Mouse (Mus musculus) ES-E14 (cell line): Measurements from ENCODE around the gene Smpd4. TPM values are rescaled to one million over a fixed set of nuclear protein-coding genes. Genes with fewer than 3 reads are reported as not detected.

ENCODE experiments used
- DNase-seq: peaks from one replicate; pipeline ENCODE4 v3.0.0-alpha.2; 2013; ENCODE audit warnings: low read depth, low spot score
- H3K27ac ChIP-seq: 2 replicates; pipeline ENCODE4 v1.5.1; 2012; ENCODE audit warnings: low read depth, mild to moderate bottlenecking, low read length, moderate library complexity, mixed read lengths; ENCODE audit not compliant: poor library complexity, insufficient read depth, severe bottlenecking
- H3K36me3 ChIP-seq: 2 replicates; pipeline ENCODE4 v1.6.1; 2012; ENCODE audit warnings: mild to moderate bottlenecking, low read length, moderate library complexity, mixed read lengths; ENCODE audit not compliant: control insufficient read depth, poor library complexity, insufficient read depth, severe bottlenecking
- H3K4me1 ChIP-seq, 2 experiments: fragments of 150-350 bp in 1 of 2; sonication (generic) in 1 of 2; 2 replicates each; pipeline ENCODE4 v1.6.1; 2012; ENCODE audit warnings: low read length in 2 of 2, mild to moderate bottlenecking in 1 of 2, mixed read lengths in 1 of 2; ENCODE audit not compliant: control insufficient read depth in 2 of 2, insufficient read depth in 2 of 2, poor library complexity in 1 of 2
- H3K4me3 ChIP-seq, 2 experiments: fragments of 150-350 bp in 1 of 2; sonication (generic) in 1 of 2; 2 replicates each; pipeline ENCODE4 v1.5.1; 2012; ENCODE audit warnings: low read length in 2 of 2, low read depth in 1 of 2, mild to moderate bottlenecking in 1 of 2, mixed read lengths in 1 of 2; ENCODE audit not compliant: insufficient read depth in 1 of 2, poor library complexity in 1 of 2, severe bottlenecking in 1 of 2
- H3K9ac ChIP-seq: 2 replicates; pipeline ENCODE4 v1.6.1; 2012; ENCODE audit warnings: low read depth, mild to moderate bottlenecking, low read length, mixed read lengths; ENCODE audit not compliant: poor library complexity, insufficient read depth, severe bottlenecking
- H3K9me3 ChIP-seq: fragments of 150-350 bp; sonication (generic); 2 replicates; pipeline ENCODE4 v1.6.1; 2012; ENCODE audit warnings: low read depth, mild to moderate bottlenecking, low read length; ENCODE audit not compliant: control insufficient read depth, insufficient read depth
- CHD2 ChIP-seq: IDR thresholded peaks from 2 replicates; pipeline ENCODE4 v1.6.1; 2014; ENCODE audit warnings: mild to moderate bottlenecking, low read depth, low read length, inconsistent platforms
- HCFC1 ChIP-seq: IDR thresholded peaks from 2 replicates; pipeline ENCODE4 v1.6.1; 2012; ENCODE audit warnings: low read length, inconsistent platforms, borderline replicate concordance; ENCODE audit not compliant: insufficient read depth
- MAFK ChIP-seq: IDR thresholded peaks from 2 replicates; pipeline ENCODE4 v1.6.1; 2014; ENCODE audit warnings: mild to moderate bottlenecking, low read depth, low read length, inconsistent platforms; ENCODE audit not compliant: insufficient read depth
- ZC3H11A ChIP-seq: IDR thresholded peaks from 2 replicates; pipeline ENCODE4 v1.6.1; 2012; ENCODE audit warnings: low read depth, mild to moderate bottlenecking, inconsistent platforms, low read length, borderline replicate concordance
- ZNF384 ChIP-seq: IDR thresholded peaks from 2 replicates; pipeline ENCODE4 v1.6.1; 2012; ENCODE audit warnings: low read depth, low read length, inconsistent platforms
- in situ Hi-C, 2 experiments: fragments of 600-800 bp; cut with MboI; formaldehyde crosslinking; loops; one replicate each; pipeline ENCODE4 v1.15.1; 2025; ENCODE audit warnings: low sequenced_read_pairs in 2 of 2, inconsistent platforms in 1 of 2; ENCODE audit not compliant: unreplicated experiment in 2 of 2
- total RNA-seq: library from RNA; depleted of rRNA; stranded (reverse); fragments of 300-350 nt; gene quantifications from 2 replicates; pipeline ENCODE4 v1.2.3, GENCODE M21; 2012

Gene Smpd4
- total RNA-seq, 1 experiment, result 123 TPM

DNA sequence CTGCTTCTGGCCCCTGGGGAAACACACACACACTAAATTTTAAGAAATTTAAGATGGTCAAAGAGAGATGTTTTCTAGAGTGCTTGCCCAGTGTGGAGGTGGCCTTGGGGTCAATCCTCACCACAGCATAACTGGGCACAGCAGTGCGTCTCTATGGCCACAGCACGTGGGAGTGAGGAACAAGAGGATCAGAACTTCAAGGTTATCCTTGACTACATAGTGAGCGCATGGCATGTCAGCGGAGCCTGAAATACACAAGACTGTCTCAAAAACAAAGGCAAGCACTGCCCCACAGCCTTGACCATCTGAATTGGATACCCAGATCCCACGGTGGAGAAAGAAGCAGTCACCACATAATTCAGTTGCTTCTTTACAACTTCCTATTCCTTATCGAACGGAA lies 34.6 kb upstream of the Smpd4 start:
- Histone ChIP-seq H3K9ac (no peak overlapping the region), H3K4me3 (no peak overlapping the region), H3K36me3 (no peaks in the 10 kb centered on the region), H3K4me1 (no peaks in the 10 kb centered on the region), H3K9me3 (no peaks in the 10 kb centered on the region), H3K27ac (no peak overlapping the region)
- in situ Hi-C loops, result no loop called here
- TF ChIP-seq CHD2 (no peak), ZNF384 (no peak), MAFK (no peak), HCFC1 (no peak), ZC3H11A (no peak)
- no peak for DNase-seq

GRCm38 (mm10) chr16:17590731-17591130 lies 28.4 kb upstream of the Smpd4 start:
- H3K9ac ChIP-seq, result no peak overlapping the region
- TF ChIP-seq ZNF384, result no peak
- TF ChIP-seq MAFK, result no peak
- TF ChIP-seq CHD2, result no peak
- no peak overlapping the region for H3K27ac ChIP-seq
- H3K9me3 ChIP-seq, result no peaks in the 10 kb centered on the region
- no peaks in the 10 kb centered on the region for H3K4me1 ChIP-seq
- no peak for DNase-seq
- H3K36me3 ChIP-seq, result no peaks in the 10 kb centered on the region
- no peak overlapping the region for H3K4me3 ChIP-seq
- in situ Hi-C loops, result no loop called here

GRCm38 (mm10) chr16:17600944-17601562 lies 18.1 kb upstream of the Smpd4 start:
- H3K27ac ChIP-seq, result no peak overlapping the region
- no peaks in the 10 kb centered on the region for H3K4me1 ChIP-seq
- H3K36me3 ChIP-seq, result no peaks in the 10 kb centered on the region
- DNase-seq, result no peak
- no peak for TF ChIP-seq ZNF384
- TF ChIP-seq ZC3H11A, result no peak
- no peak for TF ChIP-seq CHD2
- no peak for TF ChIP-seq HCFC1
- no peak for TF ChIP-seq MAFK
- H3K9me3 ChIP-seq, result no peaks in the 10 kb centered on the region
- no peak overlapping the region for H3K4me3 ChIP-seq
- H3K9ac ChIP-seq, result no peak overlapping the region
- in situ Hi-C loops, result no loop called here

DNA sequence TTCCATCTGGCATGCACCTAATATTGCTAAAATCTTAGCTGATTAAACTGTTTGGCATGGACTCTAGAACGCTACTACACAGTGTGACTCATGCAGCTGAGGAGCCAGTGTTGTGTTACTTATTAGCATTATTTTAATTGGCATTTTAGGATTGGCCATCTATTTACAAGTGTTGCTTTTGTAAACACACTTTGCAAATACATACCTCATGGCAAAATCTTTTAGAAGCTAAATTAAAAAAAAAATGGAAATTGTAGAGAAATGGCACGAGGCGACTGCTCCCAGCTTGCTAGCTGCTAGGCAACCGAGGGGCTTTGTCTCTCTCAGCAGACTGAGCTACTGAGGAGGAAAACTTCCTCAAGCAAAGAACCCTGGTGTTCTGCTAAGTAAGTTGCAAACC lies 14.2 kb upstream of the Smpd4 start:
- H3K36me3 ChIP-seq, result no peaks in the 10 kb centered on the region
- no peak for DNase-seq
- TF ChIP-seq HCFC1, result no peak
- no peak for TF ChIP-seq MAFK
- no peak overlapping the region for H3K4me3 ChIP-seq
- H3K9ac ChIP-seq, result no peak overlapping the region
- in situ Hi-C loops, result no loop called here
- no peaks in the 10 kb centered on the region for H3K9me3 ChIP-seq
- no peaks in the 10 kb centered on the region for H3K4me1 ChIP-seq
- no peak overlapping the region for H3K27ac ChIP-seq

DNA sequence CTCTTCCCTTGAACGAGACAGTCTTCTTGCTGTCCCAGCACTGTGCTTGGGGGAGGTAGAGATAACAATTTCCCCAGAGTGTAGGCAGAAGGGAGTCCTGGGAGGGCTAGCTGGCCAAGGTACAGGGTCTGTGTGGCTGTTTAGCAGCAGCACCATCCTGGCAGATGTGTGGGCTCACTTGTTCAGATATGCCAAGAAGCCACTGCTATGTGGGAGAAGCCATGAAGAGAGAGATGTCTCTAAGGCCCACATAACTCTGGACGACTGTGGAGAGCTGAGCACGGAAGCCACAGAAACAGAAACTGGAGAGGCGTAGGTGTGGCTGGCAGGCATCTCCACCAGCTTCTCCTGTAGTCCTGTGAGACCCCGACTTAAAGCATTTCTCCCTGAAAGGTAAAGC lies 13.5 kb upstream of the Smpd4 start:
- Histone ChIP-seq H3K4me3 (no peak overlapping the region), H3K27ac (no peak overlapping the region), H3K4me1 (no peaks in the 10 kb centered on the region), H3K36me3 (no peaks in the 10 kb centered on the region), H3K9me3 (no peaks in the 10 kb centered on the region), H3K9ac (no peak overlapping the region)
- TF ChIP-seq ZNF384, result no peak
- in situ Hi-C loops, result no loop called here
- no peak for DNase-seq
